Mouse (Mus musculus) bone marrow macrophage, adult 2 months (primary cell): ENCODE measurements around the gene Jmjd8.

Experiments used
- CTCF ChIP-seq: IDR thresholded peaks from 2 replicates; pipeline ENCODE4 v1.5.1; 2012; ENCODE audit warnings: low read depth, mild to moderate bottlenecking, low read length, moderate library complexity
- POLR2A ChIP-seq: IDR thresholded peaks from 2 replicates; pipeline ENCODE4 v1.6.1; 2012; ENCODE audit warnings: mild to moderate bottlenecking, low read depth, low read length, borderline replicate concordance

DNA sequence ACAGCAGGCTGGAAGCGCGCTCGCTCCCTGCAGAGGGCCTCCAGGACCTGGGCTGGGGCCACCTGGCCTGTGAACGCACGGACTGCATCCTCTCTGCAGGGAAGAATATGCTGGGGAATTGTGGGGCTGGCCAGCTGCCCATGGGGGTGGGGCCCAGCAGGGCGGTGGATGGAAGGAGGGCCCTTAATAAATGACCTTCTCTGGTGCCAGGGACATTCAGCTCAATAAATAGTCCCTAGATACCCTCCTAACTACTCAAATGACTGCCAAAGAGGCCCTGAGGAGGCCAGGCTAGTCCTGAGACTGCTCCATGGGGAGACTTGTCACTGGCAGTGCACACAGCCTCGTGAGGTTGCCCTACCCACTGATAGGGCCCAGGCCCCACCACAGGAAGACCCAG is 45.6 kb upstream of the Jmjd8 start:
- TF ChIP-seq CTCF (no peak), POLR2A (no peak)
